Mouse (Mus musculus) CH12.LX (cell line): Measurements from ENCODE around the gene Slc9a2.

Experiments
- BHLHE40 ChIP-seq: IDR thresholded peaks from 2 replicates; pipeline ENCODE4 v1.6.1; 2011; ENCODE audit warnings: mild to moderate bottlenecking, low read depth, low read length, improper control_type of control experiment
- CHD1 ChIP-seq: IDR thresholded peaks from 2 replicates; pipeline ENCODE4 v1.6.1; 2012; ENCODE audit warnings: low read depth, low read length, improper control_type of control experiment, inconsistent platforms
- CTCF ChIP-seq, 2 experiments: IDR thresholded peaks in 1 of 2; conservative IDR thresholded peaks in 1 of 2; 2 replicates each; pipeline ENCODE4 v1.5.1; 2011 to 2012; ENCODE audit warnings: low read depth in 2 of 2, low read length in 2 of 2, improper control_type of control experiment in 1 of 2, inconsistent platforms in 1 of 2, mild to moderate bottlenecking in 1 of 2, moderate library complexity in 1 of 2
- ELF1 ChIP-seq: IDR thresholded peaks from 2 replicates; pipeline ENCODE4 v1.6.1; 2014; ENCODE audit warnings: low read depth, mild to moderate bottlenecking, inconsistent platforms, low read length, improper control_type of control experiment
- HCFC1 ChIP-seq: IDR thresholded peaks from 2 replicates; pipeline ENCODE4 v1.6.1; 2012; ENCODE audit warnings: low read depth, mild to moderate bottlenecking, inconsistent platforms, low read length, improper control_type of control experiment
- MAX ChIP-seq: IDR thresholded peaks from 2 replicates; pipeline ENCODE4 v1.6.1; 2011; ENCODE audit warnings: low read length, improper control_type of control experiment
- POLR2A ChIP-seq: IDR thresholded peaks from 2 replicates; pipeline ENCODE4 v1.6.1; 2011; ENCODE audit warnings: low read depth, mild to moderate bottlenecking, improper control_type of control experiment, low read length
- SMC3 ChIP-seq: IDR thresholded peaks from 2 replicates; pipeline ENCODE4 v1.6.1; 2011; ENCODE audit warnings: low read depth, low read length, improper control_type of control experiment
- TBP ChIP-seq: conservative IDR thresholded peaks from 2 replicates; pipeline ENCODE4 v1.6.1; 2011; ENCODE audit warnings: low read depth, low read length, improper control_type of control experiment
- TCF12 ChIP-seq: IDR thresholded peaks from 2 replicates; pipeline ENCODE4 v1.6.1; 2014; ENCODE audit warnings: low read depth, mild to moderate bottlenecking, inconsistent platforms, low read length, improper control_type of control experiment
- USF1 ChIP-seq: IDR thresholded peaks from 2 replicates; pipeline ENCODE4 v1.6.1; 2014; ENCODE audit warnings: low read depth, mild to moderate bottlenecking, inconsistent platforms, low read length, improper control_type of control experiment
- ZC3H11A ChIP-seq: IDR thresholded peaks from 2 replicates; pipeline ENCODE4 v1.6.1; 2012; ENCODE audit warnings: low read depth, mild to moderate bottlenecking, inconsistent platforms, low read length, improper control_type of control experiment
- ZKSCAN1 ChIP-seq: IDR thresholded peaks from 2 replicates; pipeline ENCODE4 v1.6.1; 2012; ENCODE audit warnings: low read depth, inconsistent platforms, low read length, improper control_type of control experiment, borderline replicate concordance
- ZMIZ1 ChIP-seq: IDR thresholded peaks from 2 replicates; pipeline ENCODE4 v1.6.1; 2012; ENCODE audit warnings: low read depth, mild to moderate bottlenecking, inconsistent platforms, low read length, improper control_type of control experiment

- TF ChIP-seq CTCF (conservative IDR thresholded peaks at IDR 0.05 in 1 of 2, IDR thresholded peaks at IDR 0.05 in 1 of 2; ENCODE audit: low read depth in 2 of 2, low read length in 2 of 2) (no peak), ZKSCAN1 (no peak), USF1 (no peak), POLR2A (no peak), ZMIZ1 (no peak), ELF1 (no peak), CHD1 (no peak), MAX (no peak), SMC3 (no peak), ZC3H11A (no peak), BHLHE40 (no peak), HCFC1 (no peak), TBP (no peak), TCF12 (no peak)
Measured at GRCm38 (mm10) chr1:40728636-40729035, 48.3 kb downstream of the Slc9a2 start.
